Mouse (Mus musculus) CD4-positive helper T cell, adult 2 months (primary cell): ENCODE measurements around the gene Dpp4.

Experiments used
- DNase-seq: peaks from one replicate; pipeline ENCODE4 v3.0.0-alpha.2; 2012; ENCODE audit warnings: low read depth, missing footprints, low spot score

Gene Dpp4

DNA sequence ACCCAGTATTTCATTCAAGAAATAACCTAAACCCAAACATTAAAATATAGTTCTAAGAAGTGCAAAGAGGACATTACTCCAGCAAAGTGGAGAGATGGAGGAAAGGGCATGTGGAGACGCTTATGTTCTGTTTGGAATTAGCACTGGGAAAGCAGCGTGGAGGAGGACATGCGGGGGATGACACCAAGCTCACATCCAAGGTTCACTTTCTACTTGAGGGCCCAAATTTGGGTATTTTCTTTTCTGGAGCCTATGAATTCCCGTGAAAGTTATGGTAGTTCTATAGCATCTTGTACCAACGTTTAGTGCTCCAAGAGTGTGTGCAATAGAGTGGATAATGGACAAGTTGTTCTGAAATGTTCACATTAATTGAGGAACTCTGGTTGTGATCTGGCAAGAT is 105.1 kb downstream of the Dpp4 start:
- no peak for DNase-seq

GRCm38 (mm10) chr2:62301716-62302115 is 110.3 kb downstream of the Dpp4 start:
- no peak for DNase-seq

GRCm38 (mm10) chr2:62293846-62294245 is 118.2 kb downstream of the Dpp4 start:
- DNase-seq: peak; percentile 44

- DNase-seq: no peak
These were observed 124.5 kb downstream of the Dpp4 start for GRCm38 (mm10) chr2:62287532-62287931.

DNA sequence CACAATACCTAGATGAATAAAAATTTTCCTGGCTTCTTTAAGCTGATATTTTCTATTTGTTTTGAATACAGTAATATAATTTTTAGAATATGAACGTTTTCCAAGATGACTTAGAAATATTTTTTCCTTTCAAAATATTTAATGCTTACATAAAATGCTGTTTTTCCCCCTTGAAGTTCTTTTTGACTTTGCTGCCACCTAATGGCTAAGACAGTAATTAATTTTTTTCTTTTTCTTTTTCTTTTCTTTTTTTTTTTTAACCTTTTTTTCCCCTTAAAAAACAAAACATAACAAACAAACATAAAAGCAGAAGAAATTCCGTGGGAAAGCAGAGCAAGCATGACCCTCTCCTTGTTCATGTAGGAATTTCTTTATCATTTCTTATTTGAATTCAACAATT is 126.2 kb downstream of the Dpp4 start:
- no peak for DNase-seq

DNA sequence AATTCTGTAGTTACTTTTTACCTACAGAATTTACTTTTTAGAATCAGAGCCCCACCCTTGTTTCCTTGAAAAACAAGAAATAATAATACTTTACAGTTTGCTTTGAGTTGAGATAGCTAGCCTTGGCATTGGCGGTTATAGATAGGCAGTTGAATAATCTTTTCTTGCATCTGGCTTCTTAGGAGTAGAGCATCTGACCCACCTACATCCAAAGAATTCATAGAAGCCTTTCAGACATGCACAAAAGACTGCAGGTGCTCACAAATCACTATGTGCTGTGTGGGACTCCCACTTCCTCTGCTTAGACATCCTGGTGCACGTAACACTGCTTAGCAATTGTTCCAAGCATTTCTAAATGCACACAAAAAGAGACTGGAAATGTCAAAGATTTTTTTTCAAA is 127.0 kb downstream of the Dpp4 start:
- DNase-seq: no peak
